Mouse (Mus musculus) liver, adult (tissue): ENCODE results near the gene Hdac7.

Experiments used
- GATA4 ChIP-seq: IDR thresholded peaks from 2 replicates; pipeline ENCODE4 v1.6.1; 2014; ENCODE audit warnings: mild to moderate bottlenecking, low read length; ENCODE audit not compliant: insufficient replicate concordance

The Hdac7 gene

GRCm38 (mm10) chr15:97844037-97845034 is at the start of gene Hdac7:
Gene Hdac7 (minus strand): TSS chr15:97844502.
- TF ChIP-seq GATA4, result no peak

- TF ChIP-seq GATA4, result no peak
Measured at GRCm38 (mm10) chr15:97892506-97892905, 48.2 kb upstream of the Hdac7 start.

GRCm38 (mm10) chr15:97890450-97890849 is 46.1 kb upstream of the Hdac7 start:
- no peak for TF ChIP-seq GATA4

- TF ChIP-seq GATA4, result no peak
Measured at GRCm38 (mm10) chr15:97890017-97890416, 45.7 kb upstream of the Hdac7 start.

GRCm38 (mm10) chr15:97887541-97888016 is 43.3 kb upstream of the Hdac7 start:
- TF ChIP-seq GATA4, result no peak

GRCm38 (mm10) chr15:97881423-97881822 is 37.1 kb upstream of the Hdac7 start:
- no peak for TF ChIP-seq GATA4

GRCm38 (mm10) chr15:97880441-97880840 is 36.1 kb upstream of the Hdac7 start:
- no peak for TF ChIP-seq GATA4

GRCm38 (mm10) chr15:97878696-97879328 is 34.5 kb upstream of the Hdac7 start:
- TF ChIP-seq GATA4, result no peak

GRCm38 (mm10) chr15:97875784-97876183 is 31.5 kb upstream of the Hdac7 start:
- TF ChIP-seq GATA4, result no peak

GRCm38 (mm10) chr15:97873717-97874116 is 29.4 kb upstream of the Hdac7 start:
- TF ChIP-seq GATA4, result no peak

GRCm38 (mm10) chr15:97872161-97872560 is 27.9 kb upstream of the Hdac7 start:
- no peak for TF ChIP-seq GATA4

GRCm38 (mm10) chr15:97871055-97872030 is 27.0 kb upstream of the Hdac7 start:
- TF ChIP-seq GATA4, result no peak

GRCm38 (mm10) chr15:97868985-97869384 is 24.7 kb upstream of the Hdac7 start:
- TF ChIP-seq GATA4, result no peak

GRCm38 (mm10) chr15:97865988-97866387 is 21.7 kb upstream of the Hdac7 start:
- TF ChIP-seq GATA4, result no peak

GRCm38 (mm10) chr15:97865175-97865574 is 20.9 kb upstream of the Hdac7 start:
- TF ChIP-seq GATA4, result no peak
